Mouse (Mus musculus) v-Abl transformed pro-B cells (cell line): ENCODE data around the gene Chic2.

Source experiments
- in situ Hi-C, 2 experiments: fragments of 400-800 bp; cut with MboI; formaldehyde crosslinking; loops; one replicate each; pipeline ENCODE4 v1.15.1; 2025; ENCODE audit not compliant: unreplicated experiment in 2 of 2

Chic2 gene

DNA sequence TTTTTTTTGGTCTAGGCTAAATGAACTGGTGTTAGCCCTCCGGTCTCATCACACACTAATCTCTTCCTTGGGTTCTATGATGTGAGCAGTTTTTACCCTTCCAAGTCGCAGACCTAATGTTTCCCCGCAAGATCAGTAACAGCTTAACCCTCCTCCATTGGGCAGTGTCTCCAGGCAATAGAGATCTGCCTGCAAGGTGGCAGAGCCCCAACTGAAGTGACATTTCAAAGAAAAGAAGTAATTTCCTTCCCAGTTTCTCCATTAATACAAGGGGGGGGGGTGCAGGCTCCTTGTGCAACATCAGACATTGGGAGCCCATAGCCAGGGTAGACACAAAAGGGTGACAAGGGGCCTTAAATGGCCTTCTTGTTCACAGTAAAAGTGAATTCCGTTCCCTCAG lies 64.0 kb downstream of the Chic2 start:
- in situ Hi-C loops, result no loop called here

DNA sequence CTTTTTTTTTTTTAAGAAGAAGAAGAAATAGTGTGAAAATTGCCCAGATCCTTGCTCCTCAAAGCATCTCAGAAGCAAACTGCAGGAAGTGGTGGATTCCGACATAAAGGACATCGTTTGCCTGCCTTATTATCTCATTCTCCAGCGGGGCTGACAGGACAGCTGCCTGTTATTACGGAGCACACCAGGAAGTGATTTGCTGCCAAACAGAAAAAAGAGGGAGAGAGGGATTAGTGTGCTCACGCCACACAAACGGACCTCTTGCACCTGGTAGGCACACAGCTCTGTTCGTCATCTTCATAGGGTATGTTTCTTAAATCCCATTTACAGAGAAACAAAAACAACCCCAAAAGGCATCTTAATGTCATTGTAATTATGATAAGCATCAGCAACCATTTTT lies 64.4 kb downstream of the Chic2 start:
- in situ Hi-C loops, result no loop called here

DNA sequence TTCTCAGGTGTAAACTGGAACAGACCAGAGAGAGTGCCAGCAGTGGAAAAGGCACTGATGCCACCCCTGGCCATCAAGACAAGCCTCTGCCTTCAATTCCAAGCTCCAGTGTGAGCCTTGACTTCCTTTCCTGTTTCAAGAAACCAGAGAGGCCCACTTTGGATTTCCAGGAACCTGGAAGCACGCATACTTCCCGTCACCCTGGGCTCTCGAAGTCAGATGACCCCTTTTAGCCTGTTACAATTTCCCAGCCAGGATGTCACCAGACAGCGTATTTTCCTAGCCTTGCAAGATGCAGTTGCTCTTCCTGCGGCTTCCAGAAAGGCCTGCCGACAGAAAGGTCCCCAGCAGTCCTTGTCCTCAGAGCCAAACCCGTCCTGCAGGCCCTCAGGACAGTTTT lies 65.0 kb downstream of the Chic2 start:
- in situ Hi-C loops, result no loop called here

DNA sequence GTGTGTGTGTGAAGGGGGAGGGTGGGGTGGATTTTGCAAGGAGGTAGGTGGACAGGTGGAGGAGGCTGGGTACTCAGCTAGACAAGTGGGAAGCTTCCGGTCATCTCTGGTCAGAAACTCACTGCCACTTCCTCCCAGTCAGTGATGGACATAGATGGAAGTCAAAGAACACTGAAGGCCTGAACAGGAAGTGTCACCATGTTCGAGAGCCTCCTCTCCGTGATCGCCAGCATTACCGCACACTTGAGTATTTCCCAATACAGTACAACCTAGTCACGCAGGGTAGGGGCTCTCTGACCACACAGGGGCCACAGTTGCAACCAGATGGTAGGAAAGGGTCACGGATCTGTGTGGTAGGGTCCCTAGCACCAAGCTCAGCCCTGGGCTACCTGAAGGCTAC lies 69.1 kb downstream of the Chic2 start:
- in situ Hi-C loops, result no loop called here

DNA sequence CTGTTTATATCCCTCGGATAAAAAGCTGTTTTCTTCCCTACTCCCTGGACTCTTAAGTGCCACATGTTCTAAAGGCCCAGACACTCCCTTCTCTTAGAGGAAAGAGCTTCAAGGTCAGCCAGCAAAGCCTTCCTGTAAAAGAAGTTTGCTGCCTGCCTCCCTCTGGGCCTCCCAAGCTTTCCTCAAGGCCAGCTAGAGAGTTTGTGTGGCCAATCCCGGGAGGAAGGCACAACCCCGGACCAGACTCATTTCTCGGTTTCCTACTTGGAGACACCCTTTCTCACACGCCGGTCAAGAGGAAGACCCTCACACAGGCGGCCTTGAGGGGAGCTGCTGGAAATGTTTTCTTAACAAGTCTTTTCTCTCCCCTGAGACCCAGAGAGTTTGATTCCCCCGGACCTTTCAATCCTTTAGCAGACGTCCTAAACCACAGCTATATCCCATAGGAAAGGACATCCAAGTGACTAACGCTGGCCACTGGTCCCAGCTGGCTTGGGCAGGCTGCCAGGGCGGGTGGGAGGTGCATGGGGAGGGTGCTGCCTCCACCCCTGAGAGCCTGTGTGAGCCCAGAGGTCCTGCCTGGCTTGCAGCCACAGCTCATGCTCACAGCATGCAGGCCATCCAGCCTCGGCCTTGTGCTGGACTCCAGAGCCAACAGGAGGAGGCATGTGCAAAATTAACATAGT lies 69.7 kb downstream of the Chic2 start:
- in situ Hi-C loops, result no loop called here

DNA sequence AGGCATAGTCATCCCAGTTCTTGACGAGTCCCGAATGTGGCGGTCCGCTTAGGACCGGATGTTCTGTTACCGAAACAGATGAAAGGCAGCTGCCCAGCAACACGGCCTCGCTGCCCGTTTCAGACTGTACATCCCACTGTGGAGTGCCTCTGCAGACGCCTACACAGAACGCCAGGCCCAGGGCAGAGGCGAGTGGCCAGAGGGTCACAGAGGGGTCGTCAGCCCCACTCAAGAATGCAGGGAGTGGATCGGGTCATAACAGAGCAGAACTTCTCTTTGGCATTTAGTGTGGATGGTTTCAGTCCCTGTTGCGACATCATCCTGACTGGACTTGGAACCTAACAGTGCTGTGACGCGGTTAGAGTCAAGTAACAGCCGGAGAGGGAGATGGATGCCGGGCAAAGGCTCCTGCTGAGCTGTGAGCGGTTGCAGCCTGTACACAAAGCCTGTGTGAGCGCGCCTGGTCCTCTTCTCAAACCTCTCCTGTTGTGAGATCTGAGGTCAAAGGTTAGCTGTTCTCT lies 70.5 kb downstream of the Chic2 start:
- in situ Hi-C loops, result no loop called here

DNA sequence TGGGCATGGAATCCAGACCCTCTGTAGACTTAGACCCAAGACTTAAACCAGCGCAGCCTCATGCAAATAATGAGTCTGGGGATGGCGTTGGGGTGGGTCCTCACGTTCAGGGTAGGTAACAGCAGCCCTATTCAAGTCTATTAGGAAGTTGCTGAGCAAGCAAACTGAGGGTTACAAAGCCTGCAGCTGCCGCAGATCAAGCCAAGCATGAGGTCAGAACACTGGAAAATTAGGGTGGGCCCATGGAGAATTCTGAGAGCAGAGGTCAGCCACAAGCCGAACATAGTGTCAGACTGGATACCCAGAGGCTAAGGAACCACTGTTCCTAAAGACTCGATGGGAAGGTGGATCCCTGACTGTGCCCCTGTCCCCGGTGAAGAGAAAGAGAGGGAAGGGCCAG lies 73.2 kb downstream of the Chic2 start:
- in situ Hi-C loops, result no loop called here

DNA sequence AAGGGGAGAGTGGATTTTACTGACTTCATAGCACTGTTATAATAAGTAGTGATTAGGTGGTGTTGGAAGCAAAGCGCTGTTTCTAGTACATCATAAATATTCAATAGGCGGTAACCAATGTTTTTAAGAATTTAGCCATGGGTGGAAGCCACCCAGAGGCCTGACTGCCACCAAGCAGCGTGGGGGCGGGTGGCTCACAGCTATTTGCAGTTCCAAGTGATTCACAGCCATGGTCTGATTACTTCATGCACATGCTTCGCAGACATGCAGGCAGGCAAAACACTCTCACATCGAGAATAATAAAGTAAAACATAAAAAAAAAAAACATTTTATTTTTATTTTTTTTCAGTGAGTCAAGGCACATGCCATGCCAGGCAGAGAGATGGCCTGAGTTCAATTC lies 75.2 kb downstream of the Chic2 start:
- in situ Hi-C loops, result no loop called here

DNA sequence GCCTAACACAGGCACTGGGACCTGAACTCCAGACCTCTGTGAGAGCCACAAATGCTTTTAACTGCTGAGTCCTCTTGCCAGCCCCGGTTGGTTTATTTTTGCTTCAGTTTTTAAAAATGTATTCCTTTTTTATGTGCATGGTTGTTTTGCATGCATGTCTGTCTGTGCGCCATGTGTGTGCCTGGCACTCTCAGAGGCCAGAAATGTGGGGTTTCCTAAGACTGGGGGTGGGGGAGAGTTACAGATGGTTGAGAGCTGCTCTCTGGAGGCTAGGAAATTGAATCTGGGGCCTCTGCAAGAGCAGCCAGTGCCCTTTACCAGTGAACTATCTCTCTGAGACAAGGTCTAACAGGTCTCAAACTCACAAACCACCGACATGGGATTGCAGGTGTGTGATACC lies 76.7 kb downstream of the Chic2 start:
- in situ Hi-C loops, result no loop called here

DNA sequence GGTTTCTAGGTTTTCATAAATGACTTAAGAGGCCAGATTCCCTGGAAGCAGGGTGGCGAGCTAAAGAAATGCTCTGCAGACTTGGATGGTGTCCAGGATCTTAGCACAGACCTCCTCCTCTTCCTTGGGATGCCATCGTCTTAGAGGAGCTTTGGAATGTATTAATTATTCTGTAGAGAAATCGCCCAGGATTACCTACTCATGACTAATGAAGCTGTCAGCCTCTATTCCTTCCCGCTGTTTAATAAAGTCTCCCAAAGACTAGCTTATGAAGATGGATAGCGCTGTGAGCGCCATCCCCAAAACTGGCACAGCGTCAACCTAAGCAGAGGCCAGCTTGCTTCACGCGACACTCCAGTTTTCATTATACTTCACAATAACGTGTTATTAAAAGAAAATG lies 77.7 kb downstream of the Chic2 start:
- in situ Hi-C loops, result no loop called here

DNA sequence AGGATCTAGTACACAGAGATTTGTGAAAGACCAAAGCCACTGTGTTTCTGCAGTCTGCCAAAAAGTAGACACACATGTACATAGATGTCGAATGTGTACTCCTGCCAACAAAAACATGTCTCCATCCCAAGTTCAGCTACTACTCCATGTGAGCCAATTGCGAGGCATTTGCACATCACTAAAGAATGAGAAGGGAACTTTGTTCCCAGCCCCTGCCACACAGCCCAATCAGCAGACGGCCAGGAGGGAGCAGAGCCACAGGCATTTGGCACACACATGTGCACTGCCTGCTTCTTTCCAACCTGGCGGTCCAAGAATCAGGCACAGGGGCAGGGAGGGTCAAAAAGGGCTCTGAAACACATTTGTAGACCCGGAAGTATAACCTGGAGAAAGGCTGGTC lies 81.8 kb downstream of the Chic2 start:
- in situ Hi-C loops, result loop anchor here (5.0 kb wide), 2 partner anchors 180 to 185 kb away; no protein-coding TSS in a partner anchor

DNA sequence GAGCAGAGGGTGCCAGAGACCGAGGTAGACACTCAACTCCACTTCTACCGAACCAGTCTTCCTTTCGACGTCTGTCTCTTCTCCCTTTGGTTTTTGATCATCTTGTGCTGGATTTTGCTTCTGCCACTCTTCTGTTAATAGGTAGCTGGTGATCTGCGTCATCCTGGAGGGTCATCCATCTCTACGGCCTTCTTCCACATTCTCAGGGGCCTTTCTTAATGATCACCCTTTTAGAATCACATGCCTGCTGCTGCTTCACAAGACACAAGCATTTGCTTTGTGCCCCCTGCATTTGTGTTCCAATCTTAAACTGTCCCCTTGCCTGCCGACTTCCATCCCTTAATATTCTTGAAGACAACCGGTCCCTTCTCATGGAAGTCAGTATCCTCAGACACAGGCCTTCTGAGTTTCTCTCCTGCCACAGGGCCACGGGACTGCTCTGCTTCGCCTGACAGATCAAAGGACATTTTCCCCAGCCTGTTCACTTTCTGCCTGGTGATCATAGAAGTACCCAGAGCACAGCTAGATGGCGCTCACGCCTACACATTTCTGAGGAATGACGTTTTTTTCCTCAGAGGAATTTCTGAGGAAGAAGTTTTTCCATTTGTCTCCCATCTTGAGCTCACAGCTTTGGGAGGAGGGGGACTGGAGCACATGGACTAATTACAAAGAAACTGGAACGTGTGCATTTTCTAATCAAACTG lies 83.6 kb downstream of the Chic2 start:
- in situ Hi-C loops, result loop anchor here (5.0 kb wide), 2 partner anchors 181 to 186 kb away; no protein-coding TSS in a partner anchor

DNA sequence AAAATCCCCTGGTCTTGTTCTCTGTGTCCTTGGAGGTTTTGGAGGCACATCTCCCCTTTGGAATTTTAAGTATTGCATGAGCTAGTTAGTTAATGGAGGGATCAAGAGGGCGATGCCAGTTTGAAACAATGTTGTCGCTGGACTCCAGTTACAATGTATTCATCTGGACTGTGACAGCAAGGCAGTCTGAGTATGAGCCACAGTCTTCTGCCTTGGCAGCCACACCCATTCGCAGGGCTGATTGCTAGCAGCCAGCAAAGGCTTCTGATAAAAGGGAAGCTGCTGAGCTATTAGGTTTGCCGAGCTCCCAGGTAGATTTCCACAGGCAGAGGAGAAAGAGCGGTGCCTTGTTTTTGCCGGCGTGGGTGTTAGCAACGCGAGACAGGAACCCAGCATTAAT lies 84.3 kb downstream of the Chic2 start:
- in situ Hi-C loops, result loop anchor here (5.0 kb wide), 2 partner anchors 182 to 187 kb away; no protein-coding TSS in a partner anchor

DNA sequence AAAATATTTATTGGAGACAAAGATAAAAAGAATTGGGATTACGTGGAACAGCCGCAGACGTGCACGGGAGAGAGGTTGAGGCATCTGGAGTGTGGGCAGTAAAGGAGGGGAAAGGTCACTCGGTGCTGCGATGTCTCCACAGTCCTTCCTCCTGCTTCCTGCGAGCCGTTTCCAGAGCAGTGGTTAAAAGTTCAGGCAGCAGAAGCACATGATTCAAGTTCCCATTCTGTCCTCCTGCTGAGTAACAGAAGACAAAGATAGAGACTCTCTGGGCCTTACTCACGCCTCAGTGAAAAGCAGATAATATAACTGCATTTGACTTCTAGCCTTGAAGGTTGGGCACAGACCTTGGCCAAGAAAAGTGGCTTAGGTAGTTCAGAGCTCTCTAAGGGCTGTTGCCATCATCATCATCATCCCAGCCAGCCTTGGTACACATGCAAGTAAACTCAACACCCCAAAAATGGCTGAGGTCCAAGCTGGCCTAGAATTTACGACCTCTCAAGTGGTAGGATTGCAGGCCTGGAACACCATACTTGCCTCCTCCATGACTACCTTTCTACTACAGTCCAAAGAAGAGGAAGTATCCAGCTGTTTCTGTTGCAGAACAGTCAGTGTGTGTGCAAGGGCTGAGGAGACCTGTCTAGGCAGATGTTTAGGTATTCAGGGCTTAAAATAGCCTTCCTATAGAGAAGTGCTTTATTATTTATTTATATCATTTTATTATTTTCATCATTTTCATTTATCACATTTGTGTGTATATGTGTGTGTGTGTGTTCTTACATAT lies 87.1 kb downstream of the Chic2 start:
- in situ Hi-C loops, result no loop called here

DNA sequence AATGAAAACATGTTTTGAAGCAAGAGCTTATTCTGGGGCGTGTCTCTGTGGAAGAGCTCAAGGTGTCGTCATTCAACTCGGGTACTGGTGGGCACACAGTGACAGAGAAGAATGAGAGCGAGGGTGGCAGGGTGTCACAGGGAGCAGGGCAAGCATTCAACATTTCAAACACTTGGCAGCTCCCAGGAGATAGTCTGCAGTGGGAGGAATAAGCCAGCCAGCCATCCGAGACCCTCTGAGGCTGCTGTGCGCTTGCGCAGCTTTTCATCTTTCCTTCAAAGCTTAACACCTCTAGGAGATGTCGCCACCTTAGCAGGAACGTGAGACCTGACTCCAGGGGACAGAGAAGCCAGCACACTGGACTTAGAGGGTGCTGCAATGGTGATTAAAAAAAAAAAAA lies 88.2 kb downstream of the Chic2 start:
- in situ Hi-C loops, result no loop called here

DNA sequence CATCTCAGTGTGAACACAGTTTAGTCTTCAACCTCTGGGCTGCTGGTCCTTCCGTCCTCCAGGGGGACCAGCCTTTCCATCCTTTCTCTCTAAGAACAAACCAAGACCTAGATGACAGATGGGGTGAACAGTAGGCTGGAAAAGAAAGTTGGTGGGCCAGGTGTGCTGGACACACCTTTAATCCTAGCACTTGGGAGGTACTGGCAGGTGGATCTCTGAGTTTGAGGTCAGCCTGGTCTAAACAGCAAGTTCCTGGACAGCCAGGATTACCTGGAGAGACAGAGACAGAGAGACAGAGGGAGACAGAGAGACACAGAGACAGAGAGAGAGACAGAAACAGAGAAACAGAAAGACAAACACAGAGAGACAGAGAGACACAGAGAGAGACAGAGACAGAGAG lies 89.0 kb downstream of the Chic2 start:
- in situ Hi-C loops, result no loop called here

DNA sequence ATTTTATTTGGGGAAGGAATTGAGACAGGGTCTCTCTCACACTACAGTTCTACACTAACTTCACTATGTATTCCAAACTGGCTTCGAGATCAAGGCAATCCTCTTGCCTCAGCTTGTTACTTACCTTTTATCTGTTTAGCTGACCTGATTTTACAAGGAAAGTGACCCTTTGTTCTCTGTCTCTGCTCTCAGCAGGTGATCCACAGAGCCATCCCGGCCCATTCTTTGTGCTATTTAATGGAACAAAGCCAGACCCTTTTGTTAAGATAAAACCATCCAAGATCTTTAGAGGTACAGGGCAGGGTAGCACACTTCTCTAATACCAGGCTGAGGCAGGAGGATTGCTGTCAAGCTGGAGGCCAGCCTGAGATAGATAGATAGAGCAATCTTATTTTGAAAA lies 91.6 kb downstream of the Chic2 start:
- in situ Hi-C loops, result no loop called here

DNA sequence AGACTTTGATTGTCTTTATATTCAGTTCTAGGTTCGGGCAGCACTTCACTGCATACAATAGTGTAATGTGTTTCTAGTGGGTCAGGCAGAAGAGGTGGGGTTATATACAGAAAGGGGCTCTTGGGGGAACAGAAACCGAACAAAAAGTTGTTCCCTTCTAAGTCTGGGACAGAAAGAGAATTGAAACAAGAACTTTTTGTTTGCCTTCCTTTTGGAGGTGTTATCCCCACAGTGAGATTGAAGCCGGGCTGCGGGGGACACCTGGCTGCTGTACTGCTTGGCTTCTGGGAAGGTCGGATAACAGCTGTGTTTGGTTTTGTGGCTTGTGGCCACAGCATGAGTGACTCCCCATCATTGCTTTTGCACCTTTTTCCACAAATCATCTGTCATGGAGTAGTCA lies 93.2 kb downstream of the Chic2 start:
- in situ Hi-C loops, result no loop called here

DNA sequence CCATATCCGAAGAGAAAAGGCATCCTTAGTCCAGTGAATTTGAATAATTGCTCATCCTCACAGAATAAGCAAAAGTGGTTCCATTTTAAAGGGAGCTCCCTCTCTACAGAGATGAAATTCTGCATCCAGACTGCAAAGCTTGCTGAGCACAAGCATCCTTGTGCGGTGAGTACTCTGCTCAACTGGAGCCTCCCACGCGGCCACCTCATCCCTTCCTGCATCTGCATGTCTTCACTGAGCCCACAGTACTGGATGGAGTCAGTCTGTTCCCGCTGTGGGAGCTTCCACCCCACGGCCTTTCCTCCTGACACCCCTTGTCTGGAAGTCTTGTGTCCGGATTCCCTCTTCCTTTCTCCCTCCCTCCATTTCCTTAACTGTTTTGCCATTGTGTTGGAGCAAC lies 95.3 kb downstream of the Chic2 start:
- in situ Hi-C loops, result loop anchor here in 1 of 2 experiments (10.0 to 25.0 kb wide), 2 partner anchors 514 to 637 kb away; no protein-coding TSS in a partner anchor

DNA sequence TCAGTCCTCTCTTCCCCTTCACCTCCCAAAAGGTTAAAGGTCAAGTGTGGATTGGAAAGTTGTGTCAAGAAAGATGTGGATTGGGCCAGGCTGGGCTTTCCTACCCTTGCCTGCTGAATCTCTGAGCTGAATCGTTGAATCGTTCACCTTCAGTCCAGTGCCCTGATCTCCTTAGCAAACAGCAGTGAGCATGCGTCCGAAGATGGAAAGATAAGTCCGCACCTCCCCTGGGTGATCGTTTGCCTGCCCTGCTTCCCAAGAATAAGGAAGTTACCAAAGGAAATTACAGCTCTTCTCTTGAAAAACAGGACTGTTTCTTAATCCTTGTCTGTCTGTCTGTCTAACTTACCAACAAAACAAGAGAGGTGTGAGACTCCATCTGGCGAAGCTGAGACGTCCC lies 96.1 kb downstream of the Chic2 start:
- in situ Hi-C loops, result loop anchor here in 1 of 2 experiments (10.0 to 25.0 kb wide), 2 partner anchors 514 to 636 kb away; no protein-coding TSS in a partner anchor
